Mouse (Mus musculus): ENCODE results near the gene Clca4a. TPM values are rescaled to one million over a fixed set of nuclear protein-coding genes. Genes with fewer than 3 reads are reported as not detected.
"Not testable (repeated sequence)": the region's sequence is repeated elsewhere in the genome, so short reads cannot be mapped to it uniquely, and the experiment has no call there.

The Clca4a gene
- polyA plus RNA-seq, 1 experiment from 2014 or later = 0.05 TPM

GRCm38 (mm10) chr3:144947376-144947775, 27.5 kb downstream of the Clca4a start:
- not testable (repeated sequence) for H3K4me3 ChIP-seq; H3K27me3 ChIP-seq (ENCODE audit: poor library complexity, severe bottlenecking); H3K4me1 ChIP-seq; DNase-seq (ENCODE audit: extremely low spot score, low spot score); H3K27ac ChIP-seq; H3K36me3 ChIP-seq (replicated peaks); H3K9me3 ChIP-seq
- 21% methylated on average over 5 of the region's 5 CpGs for WGBS

GRCm38 (mm10) chr3:144933625-144934024, 41.2 kb downstream of the Clca4a start:
- H3K27me3 ChIP-seq (ENCODE audit: poor library complexity, severe bottlenecking); H3K4me1 ChIP-seq; H3K36me3 ChIP-seq (replicated peaks); DNase-seq (ENCODE audit: extremely low spot score, low spot score); H3K27ac ChIP-seq; H3K9me3 ChIP-seq; H3K4me3 ChIP-seq: not testable (repeated sequence)

- H3K4me1 ChIP-seq = no peaks in the 10 kb centered on the region
- no peak overlapping the region for H3K4me3 ChIP-seq
- no peaks in the 10 kb centered on the region for H3K9me3 ChIP-seq
- H3K36me3 ChIP-seq (replicated peaks) = no peaks in the 10 kb centered on the region
- 91% methylated on average over 1 of the region's 1 CpGs for WGBS
- H3K27ac ChIP-seq = no peak overlapping the region
- no peak for DNase-seq (ENCODE audit: extremely low spot score, low spot score)
- H3K27me3 ChIP-seq (ENCODE audit: poor library complexity, severe bottlenecking) = no peaks in the 10 kb centered on the region
These were observed 41.8 kb downstream of the Clca4a start for GRCm38 (mm10) chr3:144933011-144933491.

GRCm38 (mm10) chr3:144932335-144932734, 42.5 kb downstream of the Clca4a start, which contains the start of gene Clca4b:
TSS of gene Clca4b (minus strand) at chr3:144932529.
- Histone ChIP-seq H3K27me3 (ENCODE audit: poor library complexity, severe bottlenecking) (no peaks in the 10 kb centered on the region), H3K27ac (no peak within 1 kb of the TSS), H3K4me1 (no peaks in the 10 kb centered on the region), H3K4me3 (no peak within 1 kb of the TSS), H3K36me3 (replicated peaks) (no peaks in the 10 kb centered on the region), H3K9me3 (no peaks in the 10 kb centered on the region)
- no peak for DNase-seq (ENCODE audit: extremely low spot score, low spot score)

GRCm38 (mm10) chr3:144914014-144914413, 60.8 kb downstream of the Clca4a start:
- no peaks in the 10 kb centered on the region for H3K4me1 ChIP-seq
- 88% methylated on average over 2 of the region's 2 CpGs for WGBS
- H3K9me3 ChIP-seq = no peaks in the 10 kb centered on the region
- no peaks in the 10 kb centered on the region for H3K27me3 ChIP-seq (ENCODE audit: poor library complexity, severe bottlenecking)
- DNase-seq (ENCODE audit: extremely low spot score, low spot score) = no peak
- no peak overlapping the region for H3K4me3 ChIP-seq
- no peak overlapping the region for H3K27ac ChIP-seq
- H3K36me3 ChIP-seq (replicated peaks) = no peaks in the 10 kb centered on the region

Other genes starting within 250 kb of the Clca4a start
- not detected in 2 replicates for gene Clca3a1, start 214.1 kb downstream of the Clca4a start, polyA plus RNA-seq (2016; fragmentation: Nextera tagmentation; extraction: Ambion mirVana)
- not detected in 2 replicates for gene Clca3a2, start 155.6 kb downstream of the Clca4a start, polyA plus RNA-seq (2016; fragmentation: Nextera tagmentation; extraction: Ambion mirVana)
- not detected in 2 replicates for gene Clca3b, start 125.7 kb downstream of the Clca4a start, polyA plus RNA-seq (2016; fragmentation: Nextera tagmentation; extraction: Ambion mirVana)
- not detected in 2 replicates for gene Clca4b, start 42.5 kb downstream of the Clca4a start, polyA plus RNA-seq (2016; fragmentation: Nextera tagmentation; extraction: Ambion mirVana)
- gene Clca1, start 57.7 kb upstream of the Clca4a start, polyA plus RNA-seq (2016; fragmentation: Nextera tagmentation; extraction: Ambion mirVana) = not detected in 2 replicates
- 0.10 and 0.12 TPM in 2 replicates for gene Clca2, start 124.4 kb upstream of the Clca4a start, polyA plus RNA-seq (2016; fragmentation: Nextera tagmentation; extraction: Ambion mirVana)
- 21.6 and 26.0 TPM in 2 replicates for gene Odf2l, start 143.5 kb upstream of the Clca4a start, polyA plus RNA-seq (2016; fragmentation: Nextera tagmentation; extraction: Ambion mirVana)

All from forebrain, embryonic 10.5 days (tissue).